ENCODE assay signal across 24 mouse cellular contexts in genomic region chr19:44788488-44788887, GRCm38 (mm10). TPM values are rescaled to one million over a fixed set of nuclear protein-coding genes. Genes with fewer than 3 reads are reported as not detected.
DNase-seq lines count a peak whose midpoint lies in the region; ATAC-seq lines count a peak whose summit lies in the region.
"Had no signal": no experiment of that assay in that cellular context is flagged by ENCODE, and none has a peak within 500 bp of the region (broad histone marks: within the 10 kb centered on the region; RNA-seq: fewer than 3 reads in every experiment).

No protein-coding gene starts in this region.

- H3K27me3 ChIP-seq in kidney, embryonic 15.5 days, result peaks cover 3% of the 10 kb centered on the region; the same call in 1 of the 2 replicates
- no peaks in the 10 kb centered on the region for H3K27me3 ChIP-seq in kidney, embryonic 16.5 days (ENCODE audit: insufficient read depth, low read length)
- no peaks in the 10 kb centered on the region for H3K27me3 ChIP-seq in midbrain, embryonic 11.5 days (ENCODE audit: control insufficient read depth, insufficient read depth, low read length)
- peaks cover 6% of the 10 kb centered on the region for H3K27me3 ChIP-seq in midbrain, embryonic 13.5 days
- H3K27me3 ChIP-seq: Patski had no signal

- 0 out of 2 replicates have a peak overlapping the region, but pooled peaks have one; percentile 13 for H3K27ac ChIP-seq in kidney, embryonic 15.5 days
- H3K27ac ChIP-seq in kidney, embryonic 16.5 days (ENCODE audit: low read length), result no peak overlapping the region
- no peak overlapping the region for H3K27ac ChIP-seq in midbrain, embryonic 11.5 days (ENCODE audit: low read depth, low read length)
- H3K27ac ChIP-seq in midbrain, embryonic 13.5 days, result no peak overlapping the region
- H3K27ac ChIP-seq: embryonic facial prominence, embryonic 10.5 days; embryonic facial prominence, embryonic 12.5 days; forebrain, embryonic 13.5 days had no signal

- no peak for ATAC-seq in kidney, embryonic 15.5 days (replicated peaks; ENCODE audit: low FRiP score)
- no peak for ATAC-seq in kidney, embryonic 16.5 days (ENCODE audit: low FRiP score, low TSS enrichment)
- ATAC-seq in midbrain, embryonic 11.5 days (ENCODE audit: low FRiP score), result no peak
- no peak for ATAC-seq in midbrain, embryonic 13.5 days
- ATAC-seq: activated CD4-positive, CD25-positive, alpha-beta regulatory T cell, adult 4 months; CD4-positive, CD25-positive, alpha-beta regulatory T cell, adult 4 months; forebrain, embryonic 13.5 days; Patski had no signal

- no peaks in the 10 kb centered on the region for H3K9me3 ChIP-seq in kidney, embryonic 15.5 days (replicated peaks)
- no peaks in the 10 kb centered on the region for H3K9me3 ChIP-seq in kidney, embryonic 16.5 days (ENCODE audit: low read length)
- no peaks in the 10 kb centered on the region for H3K9me3 ChIP-seq in midbrain, embryonic 11.5 days (ENCODE audit: control insufficient read depth, low read length)
- H3K9me3 ChIP-seq in midbrain, embryonic 13.5 days, result no peaks in the 10 kb centered on the region
- H3K9me3 ChIP-seq: embryonic facial prominence, embryonic 10.5 days; embryonic facial prominence, embryonic 12.5 days; forebrain, embryonic 13.5 days; G1E had no signal

- H3K4me2 ChIP-seq in kidney, embryonic 15.5 days, result no peak overlapping the region
- H3K4me2 ChIP-seq in kidney, embryonic 16.5 days (replicated peaks; ENCODE audit: low read depth, low read length), result no peak overlapping the region
- H3K4me2 ChIP-seq in midbrain, embryonic 11.5 days, result no peak overlapping the region
- H3K4me2 ChIP-seq in midbrain, embryonic 13.5 days (replicated peaks), result no peak overlapping the region
- H3K4me2 ChIP-seq: embryonic facial prominence, embryonic 12.5 days; forebrain, embryonic 13.5 days had no signal

- H3K36me3 ChIP-seq in kidney, embryonic 15.5 days, result peaks cover 90% of the 10 kb centered on the region
- H3K36me3 ChIP-seq in kidney, embryonic 16.5 days (ENCODE audit: insufficient read depth, low read length), result peaks cover 35% of the 10 kb centered on the region
- H3K36me3 ChIP-seq in midbrain, embryonic 11.5 days (ENCODE audit: control insufficient read depth, insufficient read depth, low read length), result no peaks in the 10 kb centered on the region
- H3K36me3 ChIP-seq in midbrain, embryonic 13.5 days, result no peaks in the 10 kb centered on the region
- H3K36me3 ChIP-seq: embryonic facial prominence, embryonic 10.5 days; embryonic facial prominence, embryonic 12.5 days; G1E had no signal

- peak; percentile 33 for DNase-seq in kidney, adult 11 months
- no peak for DNase-seq in kidney, adult 8-10 months
- no peak for DNase-seq in kidney, adult 9 months
- DNase-seq in kidney, postnatal 14 days, result peak; percentile 25
- peak; percentile 12 for DNase-seq in midbrain, embryonic 11.5 days (ENCODE audit: low spot score, missing footprints)
- DNase-seq: adrenal gland, adult 8-10 months; adrenal gland, postnatal 14 days; adrenal gland, postnatal 36 days; B cell, adult 2 months; cerebellum, adult 11-12 months; cerebellum, adult 2 months; cerebellum, adult 9-10 months; cerebellum, postnatal 10 days; cerebellum, postnatal 25 days had no signal

- WGBS in kidney, embryonic 15.5 days, result 81% methylated on average over 8 of the region's 8 CpGs
- 84% methylated on average over 8 of the region's 8 CpGs for WGBS in kidney, embryonic 16.5 days
- 87% methylated on average over 8 of the region's 8 CpGs for WGBS in midbrain, embryonic 11.5 days
- 91% methylated on average over 8 of the region's 8 CpGs for whole genome bisulfite sequencing in midbrain, embryonic 13.5 days

- no peak overlapping the region for H3K9ac ChIP-seq in kidney, embryonic 15.5 days
- H3K9ac ChIP-seq in kidney, embryonic 16.5 days (replicated peaks; ENCODE audit: low read length), result no peak overlapping the region
- H3K9ac ChIP-seq in midbrain, embryonic 11.5 days (ENCODE audit: low read length), result no peak overlapping the region
- no peak overlapping the region for H3K9ac ChIP-seq in midbrain, embryonic 13.5 days (replicated peaks)
- H3K9ac ChIP-seq: embryonic facial prominence, embryonic 12.5 days; forebrain, embryonic 13.5 days had no signal

- peaks cover 17% of the 10 kb centered on the region; the same call in 1 of the 2 replicates for H3K4me1 ChIP-seq in kidney, embryonic 15.5 days
- H3K4me1 ChIP-seq in kidney, embryonic 16.5 days (ENCODE audit: insufficient read depth, low read length), result 0 out of 2 replicates have a peak, but pooled peaks cover 4% of the 10 kb centered on the region
- H3K4me1 ChIP-seq in midbrain, embryonic 11.5 days (ENCODE audit: control insufficient read depth, insufficient read depth, low read length), result no peaks in the 10 kb centered on the region
- no peaks in the 10 kb centered on the region for H3K4me1 ChIP-seq in midbrain, embryonic 13.5 days (replicated peaks)
- H3K4me1 ChIP-seq: embryonic facial prominence, embryonic 12.5 days; forebrain, embryonic 13.5 days had no signal

- H3K4me3 ChIP-seq in kidney, embryonic 15.5 days (replicated peaks), result no peak overlapping the region
- H3K4me3 ChIP-seq in kidney, embryonic 16.5 days (ENCODE audit: low read length), result no peak overlapping the region
- H3K4me3 ChIP-seq in midbrain, embryonic 11.5 days (ENCODE audit: low read depth, low read length), result no peak overlapping the region
- H3K4me3 ChIP-seq in midbrain, embryonic 13.5 days (replicated peaks), result no peak overlapping the region
- H3K4me3 ChIP-seq: embryonic facial prominence, embryonic 10.5 days; embryonic facial prominence, embryonic 12.5 days; forebrain, embryonic 13.5 days had no signal

RNA-seq across cellular contexts. Expression of gene Pax2, which starts 32.6 kb away (rescaled TPM):
- 34.6 and 36.9 TPM in 2 replicates for polyA plus RNA-seq in kidney, embryonic 15.5 days (2015; fragmentation: Nextera tagmentation; extraction: Ambion mirVana)
- polyA plus RNA-seq in kidney, embryonic 16.5 days (2015; fragmentation: Nextera tagmentation; extraction: Ambion mirVana), result 23.8 and 33.2 TPM in 2 replicates
- polyA plus RNA-seq in midbrain, embryonic 11.5 days (2014; fragmentation: Nextera tagmentation; extraction: Ambion mirVana), result 0.34 and 0.57 TPM in 2 replicates
- 0.63 and 1.0 TPM in 2 replicates for polyA plus RNA-seq in midbrain, embryonic 13.5 days (2015; fragmentation: Nextera tagmentation; extraction: Ambion mirVana)
- polyA plus RNA-seq: activated CD4-positive, CD25-positive, alpha-beta regulatory T cell, adult 4 months; G1E had no signal

Comparison
In these comparisons a context has a peak if more than half of its experiments do, and no peak if none do; other contexts are left out.
1. DNase-seq: peak in kidney, adult 11 months (single experiment), kidney, postnatal 14 days (single experiment) and midbrain, embryonic 11.5 days (single experiment); none in kidney, adult 8-10 months (0 of 2) and kidney, adult 9 months (single experiment).
2. RNA of gene Pax2, which starts 32.6 kb away (polyA plus RNA-seq): 34.6 to 36.9 TPM in kidney, embryonic 15.5 days and 23.8 to 33.2 TPM in kidney, embryonic 16.5 days; 0.63 to 1.0 TPM in midbrain, embryonic 13.5 days and 0.34 to 0.57 TPM in midbrain, embryonic 11.5 days; every median in the first group is over 10 times any median in the second.